Mouse (Mus musculus) kidney, postnatal 4 days (tissue): ENCODE results near the gene Mrpl46.
A peak's percentile ranks its signal among the peaks of the same experiment; 100 is the strongest.

Experiments
- DNase-seq, 2 experiments: peaks; one replicate each; pipeline ENCODE4 v3.0.0; 2021; ENCODE audit warnings: mixed read lengths in 2 of 2

The Mrpl46 gene

GRCm38 (mm10) chr7:78767929-78768531, 15.3 kb downstream of the Mrpl46 start:
- DNase-seq, result no peak

GRCm38 (mm10) chr7:78766019-78766683, 17.2 kb downstream of the Mrpl46 start:
- DNase-seq, result peak; percentile 90 to 91

GRCm38 (mm10) chr7:78765215-78765631, 18.1 kb downstream of the Mrpl46 start:
- DNase-seq, result no peak

GRCm38 (mm10) chr7:78763801-78764200, 19.5 kb downstream of the Mrpl46 start:
- DNase-seq, result no peak

- DNase-seq, result no peak
These were observed 28.8 kb downstream of the Mrpl46 start for GRCm38 (mm10) chr7:78754458-78755000.

- no peak for DNase-seq
These were observed 29.4 kb downstream of the Mrpl46 start for GRCm38 (mm10) chr7:78753752-78754457.

- no peak for DNase-seq
These were observed 30.4 kb downstream of the Mrpl46 start for GRCm38 (mm10) chr7:78752961-78753360.

- no peak for DNase-seq
These were observed 39.5 kb downstream of the Mrpl46 start for GRCm38 (mm10) chr7:78743731-78744385.

GRCm38 (mm10) chr7:78739351-78740000, 43.9 kb downstream of the Mrpl46 start:
- DNase-seq, result no peak

GRCm38 (mm10) chr7:78737614-78738210, 45.6 kb downstream of the Mrpl46 start, which contains the start of gene Ntrk3:
Gene Ntrk3, minus strand, starts transcription at chr7:78738012.
- DNase-seq, result no peak

GRCm38 (mm10) chr7:78737196-78737595, 46.1 kb downstream of the Mrpl46 start:
- no peak for DNase-seq

GRCm38 (mm10) chr7:78731391-78731790, 51.9 kb downstream of the Mrpl46 start:
- DNase-seq, result no peak
